Mouse (Mus musculus) neural tube, embryonic 14.5 days (tissue): ENCODE data around the gene Srgap1. TPM values are rescaled to one million over a fixed set of nuclear protein-coding genes. Genes with fewer than 3 reads are reported as not detected.

Source experiments
- ATAC-seq: fragments of 200-750 bp; cut with Nextera tagmentation; 2 replicates; pipeline ENCODE4 v1.8.0; 2017; ENCODE audit warnings: low read depth, mild to moderate bottlenecking, moderate TSS enrichment, moderate library complexity
- H3K27ac ChIP-seq: fragments of 300-500 bp; sonication (generic); 2 replicates; pipeline ENCODE4 v1.5.1; 2014; ENCODE audit warnings: low read depth, mild to moderate bottlenecking, control low read depth, low read length, moderate library complexity, mixed read lengths
- H3K27me3 ChIP-seq: fragments of 300-500 bp; sonication (generic); 2 replicates; pipeline ENCODE4 v1.6.1; 2014; ENCODE audit warnings: low read length; ENCODE audit not compliant: control insufficient read depth, insufficient read depth
- H3K36me3 ChIP-seq: fragments of 300-500 bp; sonication (generic); 2 replicates; pipeline ENCODE4 v1.6.1; 2014; ENCODE audit warnings: low read length, mixed read lengths; ENCODE audit not compliant: control insufficient read depth, insufficient read depth
- H3K4me1 ChIP-seq: fragments of 300-500 bp; sonication (generic); 2 replicates; pipeline ENCODE4 v1.6.1; 2014; ENCODE audit warnings: low read length; ENCODE audit not compliant: control insufficient read depth, insufficient read depth
- H3K4me2 ChIP-seq: fragments of 300-500 bp; sonication (generic); 2 replicates; pipeline ENCODE4 v1.6.1; 2014; ENCODE audit warnings: mild to moderate bottlenecking, low read depth, low read length, control low read depth
- H3K4me3 ChIP-seq: fragments of 300-500 bp; sonication (generic); 2 replicates; pipeline ENCODE4 v1.5.1; 2014; ENCODE audit warnings: low read depth, low read length, control low read depth, mixed read lengths
- H3K9ac ChIP-seq: fragments of 300-500 bp; sonication (generic); replicated peaks from 2 replicates; pipeline ENCODE4 v1.6.1; 2014; ENCODE audit warnings: low read depth, mild to moderate bottlenecking, control low read depth, low read length, mixed read lengths
- H3K9me3 ChIP-seq: fragments of 300-500 bp; sonication (generic); 2 replicates; pipeline ENCODE4 v1.6.1; 2016; ENCODE audit warnings: low read length; ENCODE audit not compliant: control insufficient read depth
- WGBS: fragments of 180-500 bp; shearing (Covaris S2); extraction: QIAGEN DNeasy Blood & Tissue Kit; methylation state at CpG from one replicate; pipeline ENCODE4 v1.1.7; 2014; 5-methylcytosine and 5-hydroxymethylcytosine counted together
- polyA plus RNA-seq: library from polyadenylated mRNA; unstranded; fragments of >200 nt; fragmentation: Nextera tagmentation; extraction: Ambion mirVana; gene quantifications from 2 replicates; pipeline ENCODE4 v1.2.1, GENCODE M21; 2014

The Srgap1 gene
- polyA plus RNA-seq, 1 experiment from 2014 or later: 32.8 TPM

GRCm38 (mm10) chr10:121899706-121900105 lies 147.4 kb downstream of the Srgap1 start:
- no peaks in the 10 kb centered on the region for H3K27me3 ChIP-seq
- no peaks in the 10 kb centered on the region for H3K4me1 ChIP-seq
- H3K27ac ChIP-seq: no peak overlapping the region
- H3K9me3 ChIP-seq: no peaks in the 10 kb centered on the region
- no peak overlapping the region for H3K9ac ChIP-seq
- H3K4me2 ChIP-seq: no peak overlapping the region
- H3K36me3 ChIP-seq: no peaks in the 10 kb centered on the region
- ATAC-seq: no peak
- 83% methylated on average over 6 of the region's 6 CpGs for WGBS
- no peak overlapping the region for H3K4me3 ChIP-seq

- no peak overlapping the region for H3K9ac ChIP-seq
- H3K4me1 ChIP-seq: no peaks in the 10 kb centered on the region
- H3K9me3 ChIP-seq: no peaks in the 10 kb centered on the region
- 95% methylated on average over 2 of the region's 2 CpGs for WGBS
- no peak for ATAC-seq
- H3K4me2 ChIP-seq: no peak overlapping the region
- no peak overlapping the region for H3K4me3 ChIP-seq
- no peak overlapping the region for H3K27ac ChIP-seq
- H3K36me3 ChIP-seq: no peaks in the 10 kb centered on the region
- no peaks in the 10 kb centered on the region for H3K27me3 ChIP-seq
These were observed 149.2 kb downstream of the Srgap1 start for GRCm38 (mm10) chr10:121897835-121898370.

GRCm38 (mm10) chr10:121891390-121892067 lies 155.6 kb downstream of the Srgap1 start:
- Histone ChIP-seq H3K27ac (no peak overlapping the region), H3K27me3 (no peaks in the 10 kb centered on the region), H3K9ac (no peak overlapping the region), H3K4me2 (no peak overlapping the region), H3K4me1 (peaks cover 5% of the 10 kb centered on the region), H3K36me3 (no peaks in the 10 kb centered on the region), H3K4me3 (no peak overlapping the region), H3K9me3 (no peaks in the 10 kb centered on the region)
- WGBS: 84% methylated on average over 13 of the region's 13 CpGs
- no peak for ATAC-seq

- no peak overlapping the region for H3K9ac ChIP-seq
- H3K27ac ChIP-seq: no peak overlapping the region
- peaks cover 15% of the 10 kb centered on the region for H3K4me1 ChIP-seq
- no peak overlapping the region for H3K4me3 ChIP-seq
- no peaks in the 10 kb centered on the region for H3K36me3 ChIP-seq
- ATAC-seq: no peak
- WGBS: 67% methylated on average over 6 of the region's 6 CpGs
- no peaks in the 10 kb centered on the region for H3K9me3 ChIP-seq
- H3K4me2 ChIP-seq: no peak overlapping the region
- H3K27me3 ChIP-seq: no peaks in the 10 kb centered on the region
These were observed 157.1 kb downstream of the Srgap1 start for GRCm38 (mm10) chr10:121890061-121890460.

GRCm38 (mm10) chr10:121886805-121887204 lies 160.3 kb downstream of the Srgap1 start:
- peaks cover 19% of the 10 kb centered on the region for H3K4me1 ChIP-seq
- H3K27me3 ChIP-seq: no peaks in the 10 kb centered on the region

GRCm38 (mm10) chr10:121885512-121886218 lies 161.4 kb downstream of the Srgap1 start:
- no peak for ATAC-seq
- H3K9ac ChIP-seq: no peak overlapping the region
- no peaks in the 10 kb centered on the region for H3K27me3 ChIP-seq
- no peak overlapping the region for H3K4me3 ChIP-seq
- H3K4me1 ChIP-seq: peaks cover 19% of the 10 kb centered on the region
- H3K36me3 ChIP-seq: no peaks in the 10 kb centered on the region
- H3K27ac ChIP-seq: peak overlapping the region; percentile 3; the same call in 1 of the 2 replicates
- WGBS: 16% methylated on average over 9 of the region's 9 CpGs
- H3K9me3 ChIP-seq: no peaks in the 10 kb centered on the region
- no peak overlapping the region for H3K4me2 ChIP-seq

More at GRCm38 (mm10) chr10:121886805-121887204, 160.3 kb downstream of the Srgap1 start:
- peak; percentile 71; the same call in 1 of the 2 replicates for ATAC-seq
- Histone ChIP-seq H3K27ac (peak overlapping the region; percentile 55), H3K36me3 (no peaks in the 10 kb centered on the region), H3K4me2 (no peak overlapping the region), H3K9ac (no peak overlapping the region), H3K9me3 (no peaks in the 10 kb centered on the region), H3K4me3 (no peak overlapping the region)
- 17% methylated on average over 6 of the region's 6 CpGs for WGBS

GRCm38 (mm10) chr10:121882461-121882860 lies 164.7 kb downstream of the Srgap1 start:
- Histone ChIP-seq H3K9ac (no peak overlapping the region), H3K4me1 (peaks cover 19% of the 10 kb centered on the region), H3K27ac (peak overlapping the region; percentile 6; the same call in 1 of the 2 replicates), H3K4me2 (no peak overlapping the region), H3K36me3 (no peaks in the 10 kb centered on the region), H3K4me3 (no peak overlapping the region), H3K9me3 (no peaks in the 10 kb centered on the region), H3K27me3 (no peaks in the 10 kb centered on the region)
- no peak for ATAC-seq
- 9% methylated on average over 6 of the region's 6 CpGs for WGBS

- no peak overlapping the region for H3K4me3 ChIP-seq
- H3K27ac ChIP-seq: no peak overlapping the region
- no peaks in the 10 kb centered on the region for H3K27me3 ChIP-seq
- H3K4me1 ChIP-seq: 0 out of 2 replicates have a peak, but pooled peaks cover 5% of the 10 kb centered on the region
- no peak overlapping the region for H3K4me2 ChIP-seq
- 50% methylated on average over 7 of the region's 7 CpGs for WGBS
- ATAC-seq: no peak
- H3K9me3 ChIP-seq: no peaks in the 10 kb centered on the region
- no peak overlapping the region for H3K9ac ChIP-seq
- H3K36me3 ChIP-seq: no peaks in the 10 kb centered on the region
These were observed 168.3 kb downstream of the Srgap1 start for GRCm38 (mm10) chr10:121878855-121879254.

GRCm38 (mm10) chr10:121877906-121878305 lies 169.2 kb downstream of the Srgap1 start:
- no peaks in the 10 kb centered on the region for H3K36me3 ChIP-seq
- no peak overlapping the region for H3K4me2 ChIP-seq
- 83% methylated on average over 9 of the region's 9 CpGs for WGBS
- no peak overlapping the region for H3K27ac ChIP-seq
- ATAC-seq: no peak
- H3K4me1 ChIP-seq: 0 out of 2 replicates have a peak, but pooled peaks cover 11% of the 10 kb centered on the region
- no peak overlapping the region for H3K4me3 ChIP-seq
- no peak overlapping the region for H3K9ac ChIP-seq
- H3K9me3 ChIP-seq: no peaks in the 10 kb centered on the region
- H3K27me3 ChIP-seq: no peaks in the 10 kb centered on the region
